Mouse (Mus musculus): Measurements from ENCODE around the gene Pum1.
"Not testable (repeated sequence)": the region's sequence is repeated elsewhere in the genome, so short reads cannot be mapped to it uniquely, and the experiment has no call there.

Pum1 gene

GRCm38 (mm10) chr4:130661151-130661550, 2.0 kb upstream of the Pum1 start:
- Histone ChIP-seq H3K27me3 (ENCODE audit: control insufficient read depth, insufficient read depth, low read length, poor library complexity, severe bottlenecking) (no peaks in the 10 kb centered on the region), H3K36me3 (ENCODE audit: control insufficient read depth, insufficient read depth, low read length, poor library complexity, severe bottlenecking) (no peaks in the 10 kb centered on the region)
- no peak for DNase-seq (ENCODE audit: low read depth, low spot score)

GRCm38 (mm10) chr4:130662305-130662704, 816 bp upstream of the Pum1 start:
- not testable (repeated sequence) for H3K27me3 ChIP-seq (ENCODE audit: control insufficient read depth, insufficient read depth, low read length, poor library complexity, severe bottlenecking); H3K36me3 ChIP-seq (ENCODE audit: control insufficient read depth, insufficient read depth, low read length, poor library complexity, severe bottlenecking); DNase-seq (ENCODE audit: low read depth, low spot score)

GRCm38 (mm10) chr4:130663810-130664401, 785 bp downstream of the Pum1 start:
- no peaks in the 10 kb centered on the region for H3K27me3 ChIP-seq (ENCODE audit: control insufficient read depth, insufficient read depth, low read length, poor library complexity, severe bottlenecking)
- DNase-seq (ENCODE audit: low read depth, low spot score): peak; percentile 26
- no peaks in the 10 kb centered on the region for H3K36me3 ChIP-seq (ENCODE audit: control insufficient read depth, insufficient read depth, low read length, poor library complexity, severe bottlenecking)

- DNase-seq (ENCODE audit: low read depth, low spot score): no peak
- no peaks in the 10 kb centered on the region for H3K36me3 ChIP-seq (ENCODE audit: control insufficient read depth, insufficient read depth, low read length, poor library complexity, severe bottlenecking)
- no peaks in the 10 kb centered on the region for H3K27me3 ChIP-seq (ENCODE audit: control insufficient read depth, insufficient read depth, low read length, poor library complexity, severe bottlenecking)
These were observed 1.4 kb downstream of the Pum1 start for GRCm38 (mm10) chr4:130664414-130665029.

GRCm38 (mm10) chr4:130665176-130665575, 2.1 kb downstream of the Pum1 start:
- no peak for DNase-seq (ENCODE audit: low read depth, low spot score)
- no peaks in the 10 kb centered on the region for H3K27me3 ChIP-seq (ENCODE audit: control insufficient read depth, insufficient read depth, low read length, poor library complexity, severe bottlenecking)
- H3K36me3 ChIP-seq (ENCODE audit: control insufficient read depth, insufficient read depth, low read length, poor library complexity, severe bottlenecking): no peaks in the 10 kb centered on the region

GRCm38 (mm10) chr4:130667686-130668085, 4.6 kb downstream of the Pum1 start:
- Histone ChIP-seq H3K27me3 (ENCODE audit: control insufficient read depth, insufficient read depth, low read length, poor library complexity, severe bottlenecking) (no peaks in the 10 kb centered on the region), H3K36me3 (ENCODE audit: control insufficient read depth, insufficient read depth, low read length, poor library complexity, severe bottlenecking) (peaks cover 6% of the 10 kb centered on the region)
- DNase-seq (ENCODE audit: low read depth, low spot score): no peak

GRCm38 (mm10) chr4:130668541-130668940, 5.4 kb downstream of the Pum1 start:
- DNase-seq (ENCODE audit: low read depth, low spot score): no peak
- Histone ChIP-seq H3K36me3 (ENCODE audit: control insufficient read depth, insufficient read depth, low read length, poor library complexity, severe bottlenecking) (peaks cover 8% of the 10 kb centered on the region), H3K27me3 (ENCODE audit: control insufficient read depth, insufficient read depth, low read length, poor library complexity, severe bottlenecking) (no peaks in the 10 kb centered on the region)

- DNase-seq (ENCODE audit: low read depth, low spot score): peak; percentile 66
- Histone ChIP-seq H3K36me3 (ENCODE audit: control insufficient read depth, insufficient read depth, low read length, poor library complexity, severe bottlenecking) (peaks cover 10% of the 10 kb centered on the region), H3K27me3 (ENCODE audit: control insufficient read depth, insufficient read depth, low read length, poor library complexity, severe bottlenecking) (no peaks in the 10 kb centered on the region)
These were observed 5.9 kb downstream of the Pum1 start for GRCm38 (mm10) chr4:130668991-130669390.

- H3K36me3 ChIP-seq (ENCODE audit: control insufficient read depth, insufficient read depth, low read length, poor library complexity, severe bottlenecking); DNase-seq (ENCODE audit: low read depth, low spot score); H3K27me3 ChIP-seq (ENCODE audit: control insufficient read depth, insufficient read depth, low read length, poor library complexity, severe bottlenecking): not testable (repeated sequence)
These were observed 6.9 kb downstream of the Pum1 start for GRCm38 (mm10) chr4:130670023-130670422.

GRCm38 (mm10) chr4:130671079-130671845, 8.1 kb downstream of the Pum1 start:
- Histone ChIP-seq H3K27me3 (ENCODE audit: control insufficient read depth, insufficient read depth, low read length, poor library complexity, severe bottlenecking) (no peaks in the 10 kb centered on the region), H3K36me3 (ENCODE audit: control insufficient read depth, insufficient read depth, low read length, poor library complexity, severe bottlenecking) (peaks cover 10% of the 10 kb centered on the region)
- DNase-seq (ENCODE audit: low read depth, low spot score): no peak

- Histone ChIP-seq H3K27me3 (ENCODE audit: control insufficient read depth, insufficient read depth, low read length, poor library complexity, severe bottlenecking) (no peaks in the 10 kb centered on the region), H3K36me3 (ENCODE audit: control insufficient read depth, insufficient read depth, low read length, poor library complexity, severe bottlenecking) (peaks cover 10% of the 10 kb centered on the region)
- no peak for DNase-seq (ENCODE audit: low read depth, low spot score)
These were observed 9.0 kb downstream of the Pum1 start for GRCm38 (mm10) chr4:130672161-130672560.

GRCm38 (mm10) chr4:130676746-130677145, 13.6 kb downstream of the Pum1 start:
- H3K27me3 ChIP-seq (ENCODE audit: control insufficient read depth, insufficient read depth, low read length, poor library complexity, severe bottlenecking): no peaks in the 10 kb centered on the region
- H3K36me3 ChIP-seq (ENCODE audit: control insufficient read depth, insufficient read depth, low read length, poor library complexity, severe bottlenecking): peaks cover 11% of the 10 kb centered on the region
- DNase-seq (ENCODE audit: low read depth, low spot score): no peak

GRCm38 (mm10) chr4:130678149-130678548, 15.0 kb downstream of the Pum1 start:
- Histone ChIP-seq H3K27me3 (ENCODE audit: control insufficient read depth, insufficient read depth, low read length, poor library complexity, severe bottlenecking) (no peaks in the 10 kb centered on the region), H3K36me3 (ENCODE audit: control insufficient read depth, insufficient read depth, low read length, poor library complexity, severe bottlenecking) (peaks cover 7% of the 10 kb centered on the region)

GRCm38 (mm10) chr4:130680676-130681075, 17.6 kb downstream of the Pum1 start:
- H3K27me3 ChIP-seq (ENCODE audit: control insufficient read depth, insufficient read depth, low read length, poor library complexity, severe bottlenecking): no peaks in the 10 kb centered on the region
- DNase-seq (ENCODE audit: low read depth, low spot score): no peak
- H3K36me3 ChIP-seq (ENCODE audit: control insufficient read depth, insufficient read depth, low read length, poor library complexity, severe bottlenecking): peaks cover 3% of the 10 kb centered on the region; the same call in 1 of the 2 replicates

More at GRCm38 (mm10) chr4:130678149-130678548, 15.0 kb downstream of the Pum1 start:
- DNase-seq (ENCODE audit: low read depth, low spot score): no peak

- not testable (repeated sequence) for DNase-seq (ENCODE audit: low read depth, low spot score); H3K27me3 ChIP-seq (ENCODE audit: control insufficient read depth, insufficient read depth, low read length, poor library complexity, severe bottlenecking); H3K36me3 ChIP-seq (ENCODE audit: control insufficient read depth, insufficient read depth, low read length, poor library complexity, severe bottlenecking)
These were observed 19.9 kb downstream of the Pum1 start for GRCm38 (mm10) chr4:130683051-130683450.
